Mouse (Mus musculus): ENCODE data around the gene Evi2. TPM values are rescaled to one million over a fixed set of nuclear protein-coding genes. Genes with fewer than 3 reads are reported as not detected.

Gene Evi2
- polyA plus RNA-seq, 1 experiment from 2014 or later: 0.56 TPM

Other genes with a start within 250 kb of the Evi2 start
- not detected in 2 replicates for gene Gm9964, start 233.7 kb downstream of the Evi2 start, polyA plus RNA-seq (2015; fragmentation: Nextera tagmentation; extraction: Ambion mirVana)
- gene Nf1, start 190.9 kb downstream of the Evi2 start, polyA plus RNA-seq (2015; fragmentation: Nextera tagmentation; extraction: Ambion mirVana): 6.6 and 7.8 TPM in 2 replicates
- 0.14 and 0.45 TPM in 2 replicates for gene Omg, start 26.5 kb downstream of the Evi2 start, polyA plus RNA-seq (2015; fragmentation: Nextera tagmentation; extraction: Ambion mirVana)
- 0.50 and 0.60 TPM in 2 replicates for gene Evi2b, start 6.8 kb downstream of the Evi2 start, polyA plus RNA-seq (2015; fragmentation: Nextera tagmentation; extraction: Ambion mirVana)
- gene Evi2a, start within 50 bp of the Evi2 start, polyA plus RNA-seq (2015; fragmentation: Nextera tagmentation; extraction: Ambion mirVana): 2.3 and 4.0 TPM in 2 replicates
- gene Rab11fip4, start 60.6 kb upstream of the Evi2 start, polyA plus RNA-seq (2015; fragmentation: Nextera tagmentation; extraction: Ambion mirVana): 11.0 and 11.4 TPM in 2 replicates

Measured in kidney, embryonic 16.5 days (tissue).